Mouse (Mus musculus): ENCODE measurements around the gene Hypk.
A peak's percentile ranks its signal among the peaks of the same experiment; 100 is the strongest.
"Not testable (repeated sequence)": the region's sequence is repeated elsewhere in the genome, so short reads cannot be mapped to it uniquely, and the experiment has no call there.

Hypk gene

DNA sequence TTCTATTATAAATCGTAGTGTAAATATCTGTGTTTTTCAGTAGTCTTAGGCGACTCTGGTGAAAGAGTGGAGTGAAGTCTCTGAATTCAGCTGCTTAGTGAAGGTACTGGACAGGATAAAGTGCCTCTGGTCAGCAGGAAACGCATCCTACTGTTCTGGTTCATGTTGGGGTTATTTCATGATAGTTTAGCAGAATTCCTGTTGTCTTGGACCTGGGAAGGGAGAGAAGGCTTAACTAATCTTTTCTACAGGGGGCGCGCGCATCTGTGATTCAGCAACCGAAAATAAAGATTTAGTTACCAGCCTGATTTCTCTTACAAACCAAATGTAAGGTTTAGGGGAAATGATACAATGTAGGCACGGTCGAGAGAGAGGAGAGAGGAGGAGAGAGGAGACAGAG lies 5.0 kb upstream of the Hypk start:
- DNase-seq (ENCODE audit: low read depth, low spot score): no peak

GRCm38 (mm10) chr2:121448739-121449535 lies 4.2 kb upstream of the Hypk start, which contains the start of gene Serf2:
Serf2 (plus strand) TSS chr2:121449195.
- peak; percentile 99 for DNase-seq (ENCODE audit: low read depth, low spot score)

DNA sequence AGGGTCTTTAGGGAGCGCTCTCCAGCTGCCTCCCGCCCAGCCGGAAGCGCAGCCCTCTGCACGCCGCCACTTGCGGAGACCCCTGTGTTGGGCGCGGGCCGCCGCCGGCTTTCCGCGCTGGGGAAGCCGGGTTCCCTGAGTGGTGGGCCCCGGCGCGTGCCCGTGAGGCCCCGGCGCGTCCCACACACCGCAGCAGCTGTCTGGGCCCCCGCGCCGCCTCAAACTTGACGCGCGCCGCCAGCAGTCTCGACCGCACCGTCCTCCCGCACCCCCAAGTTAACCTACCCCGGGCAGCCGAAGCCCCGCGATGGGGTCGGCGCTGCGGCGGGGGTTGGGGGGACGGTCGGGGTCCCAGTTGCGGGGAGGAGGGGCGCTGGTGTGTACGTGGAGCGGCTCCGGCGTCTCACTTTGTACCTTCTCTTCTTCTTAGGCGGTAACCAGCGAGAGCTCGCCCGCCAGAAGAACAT lies 3.5 kb upstream of the Hypk start:
- no peak for DNase-seq (ENCODE audit: low read depth, low spot score)

DNA sequence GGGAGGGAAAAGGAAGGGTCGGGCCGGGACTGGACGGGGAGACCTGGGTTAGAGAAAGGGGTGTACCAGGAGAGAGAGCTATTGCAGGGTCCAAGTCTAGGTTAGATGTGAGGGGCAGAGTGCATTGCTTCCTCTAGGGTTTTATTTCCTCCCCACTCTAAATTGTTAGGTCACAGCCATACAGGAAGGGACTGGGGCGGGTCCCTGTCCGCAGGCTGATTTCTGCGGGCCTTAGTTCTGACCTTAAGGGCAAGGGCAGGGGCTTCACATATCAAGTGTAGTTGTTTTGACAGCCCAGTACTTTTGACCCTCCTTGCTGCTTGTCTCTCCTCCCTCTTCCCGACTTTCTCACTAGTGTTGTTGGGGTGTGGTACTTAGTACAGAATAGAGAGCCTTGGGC lies 3.0 kb upstream of the Hypk start:
- no peak for DNase-seq (ENCODE audit: low read depth, low spot score)

- DNase-seq (ENCODE audit: low read depth, low spot score): no peak
Observed at GRCm38 (mm10) chr2:121452361-121452760, 729 bp upstream of the Hypk start.

GRCm38 (mm10) chr2:121453917-121454316 lies 827 bp downstream of the Hypk start:
- DNase-seq (ENCODE audit: low read depth, low spot score): no peak

DNA sequence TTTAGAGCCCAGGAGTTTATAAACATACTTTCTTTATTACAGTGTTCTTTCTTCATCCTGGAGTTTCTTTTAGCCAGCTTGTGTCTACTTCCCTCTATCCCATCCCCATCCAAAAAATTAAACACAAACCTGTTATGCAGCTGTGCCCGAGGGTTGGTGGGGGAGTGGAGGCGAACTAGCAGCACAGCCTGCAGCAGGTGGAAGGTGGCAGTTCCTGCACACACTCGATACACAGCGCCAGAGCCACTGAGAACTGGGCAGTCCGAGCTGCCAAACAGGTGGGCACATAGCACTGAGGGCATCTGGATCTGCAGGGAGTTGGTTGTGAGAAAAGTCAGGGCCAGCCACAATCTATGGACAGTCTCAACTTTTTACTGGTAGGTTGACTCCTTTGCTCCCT lies 2.4 kb downstream of the Hypk start:
- no peak for DNase-seq (ENCODE audit: low read depth, low spot score)

DNA sequence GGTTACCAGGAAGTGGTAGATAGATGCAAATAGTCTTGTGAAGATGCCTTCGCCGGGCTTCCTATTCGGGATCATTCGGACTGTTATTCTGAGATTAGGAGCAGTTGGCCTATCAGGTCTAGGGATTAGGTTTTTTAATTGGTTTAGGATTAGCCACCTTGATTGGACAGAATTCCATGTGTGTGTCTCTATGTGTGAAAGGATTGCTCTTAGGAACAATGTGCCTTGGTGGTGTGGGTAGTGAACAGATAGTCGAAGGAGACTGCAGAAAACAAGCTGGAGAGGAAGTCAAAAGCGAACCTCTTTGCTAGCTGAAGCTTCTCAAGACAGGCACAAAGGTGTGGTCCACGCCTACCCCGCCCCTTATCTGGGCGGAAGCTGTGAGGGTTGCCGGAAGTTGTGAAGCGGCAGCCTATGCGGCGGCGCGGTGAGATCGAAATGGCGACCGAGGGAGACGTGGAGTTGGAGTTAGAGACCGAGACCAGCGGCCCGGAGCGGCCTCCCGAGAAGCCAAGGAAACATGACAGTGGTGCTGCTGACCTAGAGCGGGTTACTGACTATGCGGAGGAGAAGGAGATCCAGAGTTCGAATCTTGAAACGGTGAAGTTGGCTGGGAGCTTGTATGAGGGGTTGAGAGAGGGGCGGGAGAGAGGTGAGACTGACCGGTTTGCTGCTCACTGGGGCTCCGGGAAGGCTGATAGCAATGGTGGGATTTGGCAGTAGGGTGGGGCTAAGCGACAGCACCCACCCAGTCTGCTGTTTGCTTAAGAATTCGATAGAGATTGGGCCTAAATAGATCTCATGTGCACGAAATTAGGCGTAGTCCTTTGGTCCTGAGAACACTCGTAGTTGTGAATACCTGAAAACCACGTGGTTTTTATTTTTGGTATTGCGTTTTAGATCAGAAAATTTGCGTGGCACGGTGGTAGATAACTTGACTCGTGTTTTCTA lies 3.9 kb downstream of the Hypk start, which contains the start of gene Serinc4:
Gene Serinc4, minus strand, starts transcription at position 90 of the 951 bp plus-strand sequence.
- peak; percentile 75 for DNase-seq (ENCODE audit: low read depth, low spot score)

- no peak for DNase-seq (ENCODE audit: low read depth, low spot score)
Observed at GRCm38 (mm10) chr2:121460071-121460470, 7.0 kb downstream of the Hypk start.

GRCm38 (mm10) chr2:121468982-121469381 lies 15.9 kb downstream of the Hypk start:
- not testable (repeated sequence) for DNase-seq (ENCODE audit: low read depth, low spot score)

DNA sequence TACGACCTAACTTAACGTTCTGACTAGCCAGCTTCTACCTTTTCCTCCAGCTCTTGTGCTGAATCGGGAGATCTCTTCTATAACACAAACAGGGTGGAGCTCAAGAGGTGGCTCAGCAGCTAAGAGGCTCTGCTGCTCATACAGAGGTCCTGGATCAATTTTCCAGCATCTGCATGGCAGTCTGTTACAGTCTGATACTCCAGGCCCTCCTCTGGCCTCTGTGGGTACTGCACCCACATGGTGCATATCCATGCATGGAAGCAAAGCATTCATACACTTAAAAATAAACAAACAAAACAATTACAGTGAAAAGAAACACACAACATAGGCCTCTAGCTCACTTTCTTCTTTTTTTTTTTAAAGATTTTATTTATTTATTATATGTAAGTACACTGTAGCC lies 19.7 kb downstream of the Hypk start:
- DNase-seq (ENCODE audit: low read depth, low spot score): not testable (repeated sequence)

DNA sequence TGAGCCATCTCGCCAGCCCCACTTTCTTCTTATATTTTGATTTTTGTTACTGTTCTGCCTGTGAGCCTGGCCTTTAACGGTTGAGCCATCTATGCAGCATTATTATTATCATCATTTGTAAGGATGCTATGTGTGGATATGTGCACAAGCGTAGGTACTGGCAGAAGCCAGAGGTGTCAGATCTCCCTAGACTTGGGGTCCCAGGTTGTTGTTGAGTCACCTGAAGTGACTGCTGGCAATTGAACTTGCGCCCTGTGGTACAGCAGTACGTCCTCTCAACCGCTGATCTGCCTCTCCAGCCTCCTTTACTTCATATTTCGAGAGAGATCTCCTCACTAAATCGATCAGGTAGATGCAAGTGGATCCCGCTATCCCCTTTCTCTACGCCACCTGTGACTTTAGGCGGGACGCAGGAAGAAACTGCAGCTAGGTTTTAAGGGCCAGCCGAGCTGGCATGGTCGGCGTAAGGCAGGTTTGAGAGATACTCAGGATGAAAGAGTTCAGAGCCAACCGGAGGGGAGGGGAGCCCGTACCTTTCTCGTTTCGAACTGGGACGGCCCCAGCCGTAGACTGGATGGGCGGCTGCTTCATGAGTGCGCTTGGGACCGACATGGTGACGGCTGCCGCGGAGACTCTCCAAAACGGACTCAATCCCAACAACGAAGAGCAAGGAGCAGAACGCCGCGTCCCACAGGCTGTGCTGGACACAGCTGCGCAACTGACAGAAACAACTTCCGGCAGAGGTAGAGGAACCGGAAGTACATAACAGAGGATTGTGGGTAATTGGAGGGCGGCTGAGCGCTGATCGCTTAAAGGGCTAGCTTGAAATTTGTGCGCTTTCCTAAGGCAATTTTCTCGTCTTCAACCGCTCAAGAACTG lies 20.4 kb downstream of the Hypk start, which contains the start of gene Mfap1b:
Gene Mfap1b, minus strand, starts transcription at position 767 of the 879 bp plus-strand sequence.
- DNase-seq (ENCODE audit: low read depth, low spot score): peak; percentile 88

- DNase-seq (ENCODE audit: low read depth, low spot score): no peak
Observed at GRCm38 (mm10) chr2:121474180-121474535, 21.1 kb downstream of the Hypk start.

DNA sequence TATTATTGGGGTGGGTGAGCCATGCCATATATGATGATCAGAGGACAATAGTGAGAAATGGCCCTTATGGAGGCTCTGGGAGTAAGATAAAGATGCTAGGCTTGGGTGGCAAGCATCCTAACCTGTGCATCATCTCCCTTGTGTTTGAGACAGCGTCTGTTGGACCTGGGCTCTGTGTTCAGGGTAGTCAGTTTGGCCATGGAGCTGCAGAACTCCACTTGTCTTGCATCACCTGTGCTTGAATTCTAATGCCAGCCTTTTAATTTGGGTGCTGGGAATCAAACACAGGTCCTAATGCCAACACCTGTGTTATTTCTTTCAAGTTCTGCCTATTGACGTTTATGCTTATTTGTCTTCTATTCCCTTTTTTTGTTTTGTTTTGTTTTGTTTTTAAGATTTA lies 22.2 kb downstream of the Hypk start:
- DNase-seq (ENCODE audit: low read depth, low spot score): not testable (repeated sequence)

DNA sequence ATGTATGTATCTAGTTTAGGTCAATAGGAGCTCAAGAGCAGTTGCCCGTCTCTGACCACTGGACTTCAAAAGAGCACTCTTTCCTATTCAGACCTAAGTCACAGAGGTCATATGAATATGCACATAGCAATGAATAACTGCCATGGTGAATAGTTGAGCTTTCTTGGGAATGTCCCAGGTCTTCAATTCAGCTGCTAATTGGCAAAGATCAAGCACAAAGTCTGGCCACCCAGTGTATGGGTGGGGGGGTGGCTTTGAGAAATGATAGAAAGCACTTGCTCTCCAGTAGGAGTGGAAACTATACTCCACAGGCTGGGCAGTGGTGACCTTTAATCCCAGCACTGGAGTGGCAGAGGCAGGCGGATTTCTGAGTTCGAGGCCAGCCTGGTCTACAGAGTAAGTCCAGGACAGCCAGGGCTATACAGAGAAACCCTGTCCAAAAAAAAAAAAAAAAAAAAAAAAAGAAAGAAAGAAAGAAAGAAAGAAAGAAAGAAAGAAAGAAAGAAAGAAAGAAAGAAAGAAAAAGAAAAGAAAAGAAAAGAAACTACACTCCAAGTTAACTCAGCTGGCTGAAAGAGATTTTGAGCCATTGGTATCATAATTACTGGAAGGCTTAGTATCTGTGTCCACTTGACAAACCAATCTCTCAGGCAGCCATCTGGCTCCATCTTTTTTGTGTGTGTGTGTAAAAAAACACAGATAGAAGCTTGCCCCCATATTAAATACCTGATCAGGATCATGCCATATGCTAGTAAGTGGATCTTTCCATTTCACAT lies 24.6 kb downstream of the Hypk start:
- no peak for DNase-seq (ENCODE audit: low read depth, low spot score)

- no peak for DNase-seq (ENCODE audit: low read depth, low spot score)
Observed at GRCm38 (mm10) chr2:121480498-121480897, 27.4 kb downstream of the Hypk start.

DNA sequence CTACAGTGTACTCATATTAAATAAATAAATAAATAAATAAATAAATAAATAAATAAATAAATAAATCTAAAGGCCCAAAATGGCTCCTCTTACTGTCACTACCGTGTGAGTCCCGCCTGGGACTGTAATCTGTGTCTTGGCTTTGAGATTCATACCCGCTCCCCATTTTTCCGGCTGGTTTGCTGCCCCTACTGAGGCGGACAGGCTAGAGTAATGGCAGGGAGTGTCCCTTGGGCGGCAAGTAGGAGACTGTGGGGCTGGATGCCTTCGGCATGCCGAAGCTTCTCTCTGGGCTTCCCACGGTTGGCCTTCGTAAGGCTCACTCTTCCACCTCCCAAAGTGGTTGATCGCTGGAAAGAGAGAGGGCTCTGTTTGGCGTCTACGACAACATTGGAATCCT lies 27.8 kb downstream of the Hypk start:
- not testable (repeated sequence) for DNase-seq (ENCODE audit: low read depth, low spot score)

DNA sequence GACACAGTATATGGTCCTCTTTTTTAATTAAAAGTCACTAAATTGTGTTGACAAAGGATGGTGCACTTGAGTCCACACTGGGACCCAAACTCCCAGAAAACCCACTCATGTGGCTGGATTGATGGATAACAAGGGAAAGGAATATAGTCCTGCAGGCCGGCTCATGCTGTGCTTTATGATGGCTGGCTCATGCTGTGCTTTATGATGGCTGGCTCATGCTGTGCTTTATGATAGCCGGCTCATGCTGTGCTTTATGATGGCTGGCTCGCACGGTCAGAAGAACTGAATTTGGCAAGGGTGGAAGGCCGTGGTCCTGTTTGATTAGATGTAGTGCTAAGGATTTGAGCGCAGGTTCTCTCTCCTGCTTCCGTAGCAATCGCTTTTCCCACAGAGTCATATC lies 30.5 kb downstream of the Hypk start:
- DNase-seq (ENCODE audit: low read depth, low spot score): no peak

- not testable (repeated sequence) for DNase-seq (ENCODE audit: low read depth, low spot score)
Observed at GRCm38 (mm10) chr2:121484403-121484802, 31.3 kb downstream of the Hypk start.

DNA sequence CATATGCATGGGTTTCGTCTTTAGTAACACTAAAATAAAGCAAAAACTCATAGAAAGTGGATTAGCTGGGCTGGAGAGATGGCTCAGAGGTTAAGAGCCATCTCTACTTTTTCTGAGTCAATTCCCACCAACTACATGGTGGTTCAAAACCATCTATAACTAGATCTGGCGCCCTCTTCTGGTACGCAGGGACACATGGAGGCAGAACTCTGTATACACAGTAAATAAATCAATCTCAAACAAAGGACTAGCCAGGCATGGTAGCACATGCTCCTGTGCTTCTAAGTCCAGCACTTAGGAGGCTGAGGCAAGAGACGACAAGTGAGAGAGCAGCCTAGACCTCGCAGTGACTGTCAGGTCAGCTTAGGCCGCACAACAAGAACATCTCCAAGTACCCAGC lies 48.5 kb downstream of the Hypk start:
- DNase-seq (ENCODE audit: low read depth, low spot score): not testable (repeated sequence)

Data from skeletal muscle tissue, adult 2 months (tissue).